Mouse (Mus musculus): ENCODE measurements around the gene Nab1.

- TF ChIP-seq CTCF (IDR thresholded peaks at IDR 0.05 in 2 of 3, conservative IDR thresholded peaks at IDR 0.05 in 1 of 3; ENCODE audit: control insufficient read depth in 1 of 3, insufficient read depth in 1 of 3, low read depth in 2 of 3, low read length in 3 of 3, poor library complexity in 1 of 3, severe bottlenecking in 1 of 3) (no peak), ZKSCAN1 (IDR thresholded peaks at IDR 0.05; ENCODE audit: low read depth, low read length) (no peak), MAFK (IDR thresholded peaks at IDR 0.05; ENCODE audit: borderline replicate concordance, low read depth, low read length) (no peak), MAX (IDR thresholded peaks at IDR 0.05; ENCODE audit: low read length) (no peak), CHD2 (IDR thresholded peaks at IDR 0.05; ENCODE audit: low read length) (no peak), POLR2A (IDR thresholded peaks at IDR 0.05; ENCODE audit: control insufficient read depth in 1 of 2, insufficient read depth in 1 of 2, low read depth in 1 of 2, low read length in 2 of 2, poor library complexity in 1 of 2) (no peak), EP300 (IDR thresholded peaks at IDR 0.05; ENCODE audit: low read depth in 1 of 2, low read length in 2 of 2) (no peak; a peak in 1 of 4 replicates), NELFE (IDR thresholded peaks at IDR 0.05; ENCODE audit: low read depth, low read length) (no peak), POLR2AphosphoS5 (IDR thresholded peaks at IDR 0.05; ENCODE audit: borderline replicate concordance, low read depth, low read length) (no peak)
Observed at GRCm38 (mm10) chr1:52430116-52430515, 70.4 kb downstream of the Nab1 start.

All from MEL (cell line).